ENCODE assay signal across 22 mouse cellular contexts in the genomic region with DNA sequence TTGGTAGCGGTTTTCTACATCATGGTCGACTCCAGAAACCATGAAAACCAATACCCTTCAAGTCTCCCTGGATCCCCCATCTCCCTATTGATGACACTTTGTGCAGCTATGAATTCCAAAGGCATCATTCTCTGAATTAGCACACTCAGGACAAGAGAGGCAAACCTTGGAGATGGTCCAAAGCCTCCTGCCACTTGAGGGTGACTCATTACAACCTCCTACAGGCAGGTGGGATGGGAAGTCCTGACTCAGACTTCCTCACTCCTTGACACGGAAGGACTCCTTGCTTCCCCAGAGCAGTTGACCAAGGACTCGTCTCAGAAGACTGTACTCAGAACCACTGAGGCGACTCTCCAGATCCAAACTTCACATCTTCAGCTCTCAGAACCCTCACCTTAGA. TPM values are rescaled to one million over a fixed set of nuclear protein-coding genes. Genes with fewer than 3 reads are reported as not detected.
DNase-seq lines count a peak whose midpoint lies in the region; ATAC-seq and TF ChIP-seq lines count a peak whose summit lies in the region.
"Had no signal": no experiment of that assay in that cellular context is flagged by ENCODE, and none has a peak within 500 bp of the region (broad histone marks: within the 10 kb centered on the region; RNA-seq: fewer than 3 reads in every experiment).

No protein-coding gene starts in this region.

- no peaks in the 10 kb centered on the region for H3K36me3 ChIP-seq in lung, postnatal 0 days (ENCODE audit: insufficient read depth, low read length)
- H3K36me3 ChIP-seq: embryonic facial prominence, embryonic 12.5 days; heart, embryonic 13.5 days; liver, embryonic 13.5 days; lung, embryonic 15.5 days; midbrain, embryonic 12.5 days had no signal

- POLR2A ChIA-PET in Patski (lab: Charles Lee): interaction anchor here (0.5 kb wide), 1 partner anchor 14 kb away, joined by 3 read pairs; no protein-coding TSS in a partner anchor

- CTCF ChIA-PET in Patski (lab: Charles Lee): interaction anchor here (1.3 kb wide), 1 partner anchor 39 kb away, joined by 3 read pairs; no protein-coding TSS in a partner anchor

- TF ChIP-seq CTCF in lung, postnatal 0 days (IDR thresholded peaks at IDR 0.05): no peak; the same call in 1 of the 2 replicates
- no peak for TF ChIP-seq CTCF in Patski (IDR thresholded peaks at IDR 0.05)

- H3K9me3 ChIP-seq in lung, postnatal 0 days (ENCODE audit: low read length): no peaks in the 10 kb centered on the region
- H3K9me3 ChIP-seq: embryonic facial prominence, embryonic 12.5 days; heart, embryonic 13.5 days; liver, embryonic 13.5 days; lung, embryonic 15.5 days had no signal

- no peaks in the 10 kb centered on the region for H3K27me3 ChIP-seq in lung, postnatal 0 days (replicated peaks; ENCODE audit: insufficient read depth, low read length)
- no peaks in the 10 kb centered on the region for H3K27me3 ChIP-seq in Patski
- H3K27me3 ChIP-seq: embryonic facial prominence, embryonic 12.5 days; heart, embryonic 13.5 days; liver, embryonic 13.5 days; lung, embryonic 15.5 days; midbrain, embryonic 12.5 days had no signal

- in situ Hi-C loops in Patski (cut with MboI; ENCODE audit: low pct_unique_long_range_greater_than_20kb): no loop called here

- WGBS in lung, postnatal 0 days: 67% methylated on average over 5 of the region's 5 CpGs

- no peak overlapping the region for H3K4me3 ChIP-seq in lung, postnatal 0 days (ENCODE audit: low read depth, low read length)
- H3K4me3 ChIP-seq: embryonic facial prominence, embryonic 12.5 days; heart, adult 2 months; heart, embryonic 13.5 days; left cerebral cortex, adult 2 months; liver, embryonic 13.5 days; lung, embryonic 15.5 days; midbrain, embryonic 12.5 days had no signal

- peak; percentile 53 for DNase-seq in lung, postnatal 0 days (ENCODE audit: low spot score)
- DNase-seq in lung, postnatal 14 days: no peak
- peak; percentile 10 for DNase-seq in 416B (ENCODE audit: low read depth)
- DNase-seq in Patski (ENCODE audit: low read depth, low spot score): no peak
- peak; percentile 26 for DNase-seq in lung, postnatal 36 days
- DNase-seq in gastrocnemius, postnatal 25 days: no peak
- DNase-seq in kidney, adult 8-10 months: no peak
- DNase-seq: adrenal gland, adult 8-10 months; forebrain, postnatal 0 days; gastrocnemius, postnatal 14 days; heart, adult 2 months; heart, postnatal 14 days; liver, embryonic 13.5 days; right cerebral cortex, postnatal 4 days; thymus, postnatal 25 days had no signal

- ATAC-seq in lung, postnatal 0 days: no peak; the same call in 1 of the 2 replicates
- peak; percentile 39 for ATAC-seq in Patski
- ATAC-seq: CD4-positive, CD25-positive, alpha-beta regulatory T cell, adult 4 months; forebrain, postnatal 0 days; intestine, postnatal 0 days had no signal

- H3K4me1 ChIP-seq in lung, postnatal 0 days (ENCODE audit: insufficient read depth, low read depth, low read length): no peaks in the 10 kb centered on the region
- H3K4me1 ChIP-seq: liver, embryonic 13.5 days; lung, embryonic 15.5 days; midbrain, embryonic 12.5 days had no signal

- no peak overlapping the region for H3K27ac ChIP-seq in lung, postnatal 0 days (ENCODE audit: low read length)
- H3K27ac ChIP-seq: embryonic facial prominence, embryonic 12.5 days; heart, adult 2 months; heart, embryonic 13.5 days; left cerebral cortex, adult 2 months; liver, embryonic 13.5 days; lung, embryonic 15.5 days; midbrain, embryonic 12.5 days had no signal

- H3K9ac ChIP-seq in lung, postnatal 0 days (replicated peaks; ENCODE audit: low read depth): no peak overlapping the region
- H3K9ac ChIP-seq: embryonic facial prominence, embryonic 12.5 days; forebrain, postnatal 0 days; heart, embryonic 13.5 days; liver, embryonic 13.5 days; lung, embryonic 15.5 days; midbrain, embryonic 12.5 days had no signal

- H3K4me2 ChIP-seq in lung, postnatal 0 days (replicated peaks; ENCODE audit: low read depth, low read length): no peak overlapping the region
- H3K4me2 ChIP-seq: embryonic facial prominence, embryonic 12.5 days; heart, embryonic 13.5 days; liver, embryonic 13.5 days; lung, embryonic 15.5 days; midbrain, embryonic 12.5 days had no signal

- no peak for TF ChIP-seq EP300 in lung, postnatal 0 days (IDR thresholded peaks at IDR 0.05)

RNA-seq across cellular contexts. Expression of a gene that starts 39.8 kb away (rescaled TPM):
- polyA plus RNA-seq in lung, postnatal 0 days (2015; fragmentation: Nextera tagmentation; extraction: Ambion mirVana): 44.7 and 45.3 TPM in 2 replicates
- polyA plus RNA-seq in Patski (2021): 36.3 TPM
- total RNA-seq in gastrocnemius, postnatal 25 days (2021): 10 to 100 TPM; 16.0 to 16.3 TPM

RNA-seq across cellular contexts. Expression of a gene that starts 45.5 kb away (rescaled TPM):
- polyA plus RNA-seq in lung, postnatal 0 days (2015; fragmentation: Nextera tagmentation; extraction: Ambion mirVana): 234 and 251 TPM in 2 replicates
- polyA plus RNA-seq in Patski (2021): 125 TPM
- total RNA-seq in gastrocnemius, postnatal 25 days (2021): 10 to 100 TPM; 26.2 to 27.1 TPM

Comparison
In these comparisons a context has a peak if more than half of its experiments do, and no peak if none do; other contexts are left out.
1. DNase-seq: peak in lung, postnatal 0 days (single experiment), 416B (single experiment) and lung, postnatal 36 days (single experiment); none in lung, postnatal 14 days (single experiment), Patski (single experiment), gastrocnemius, postnatal 25 days (single experiment) and kidney, adult 8-10 months (0 of 2).